Mouse (Mus musculus) megakaryocyte, embryonic 14.5 days (primary cell): Measurements from ENCODE around the gene Plekhg2.

Experiments used
- FLI1 ChIP-seq: IDR thresholded peaks from 2 replicates; pipeline ENCODE4 v1.6.1; 2012; ENCODE audit warnings: low read length, inconsistent platforms, mixed read lengths
- GATA1 ChIP-seq: IDR thresholded peaks from 3 replicates; pipeline ENCODE4 v1.6.1; 2012; ENCODE audit warnings: mixed read lengths, low read length, inconsistent platforms, borderline replicate concordance

GRCm38 (mm10) chr7:28347746-28348145 lies 24.7 kb downstream of the Plekhg2 start:
- TF ChIP-seq FLI1 (no peak), GATA1 (no peak)
